Mouse (Mus musculus) limb, embryonic 11.5 days (tissue): ENCODE results near the gene Gm17018. TPM values are rescaled to one million over a fixed set of nuclear protein-coding genes. Genes with fewer than 3 reads are reported as not detected.

Source experiments
- ATAC-seq: fragments of 200-750 bp; cut with Nextera tagmentation; 2 replicates; pipeline ENCODE4 v1.8.0; 2017; ENCODE audit warnings: low read depth; ENCODE audit not compliant: insufficient number of reproducible peaks, low FRiP score, low TSS enrichment
- DNase-seq: peaks from one replicate; pipeline ENCODE4 v3.0.0-alpha.2; 2015; ENCODE audit warnings: low spot score
- H3K27ac ChIP-seq: fragments of 300-500 bp; sonication (generic); replicated peaks from 2 replicates; pipeline ENCODE4 v1.5.1; 2014; ENCODE audit warnings: low read depth, mild to moderate bottlenecking, low read length
- H3K27me3 ChIP-seq: fragments of 300-500 bp; sonication (generic); 2 replicates; pipeline ENCODE4 v1.6.1; 2014; ENCODE audit warnings: mild to moderate bottlenecking, low read length, mixed read lengths; ENCODE audit not compliant: control insufficient read depth, insufficient read depth
- H3K36me3 ChIP-seq: fragments of 300-500 bp; sonication (generic); 2 replicates; pipeline ENCODE4 v1.6.1; 2014; ENCODE audit warnings: mild to moderate bottlenecking, low read length, moderate library complexity, mixed read lengths; ENCODE audit not compliant: control insufficient read depth, insufficient read depth
- H3K4me1 ChIP-seq: fragments of 300-500 bp; sonication (generic); 2 replicates; pipeline ENCODE4 v1.6.1; 2014; ENCODE audit warnings: low read length, mixed read lengths; ENCODE audit not compliant: control insufficient read depth, insufficient read depth
- H3K4me2 ChIP-seq: fragments of 300-500 bp; sonication (generic); 2 replicates; pipeline ENCODE4 v1.6.1; 2014; ENCODE audit warnings: low read depth, mild to moderate bottlenecking, moderate library complexity; ENCODE audit not compliant: severe bottlenecking
- H3K4me3 ChIP-seq: fragments of 300-500 bp; sonication (generic); 2 replicates; pipeline ENCODE4 v1.5.1; 2014; ENCODE audit warnings: low read depth, low read length
- H3K9ac ChIP-seq: fragments of 300-500 bp; sonication (generic); 2 replicates; pipeline ENCODE4 v1.6.1; 2014; ENCODE audit warnings: mild to moderate bottlenecking, low read length
- H3K9me3 ChIP-seq: fragments of 300-500 bp; sonication (generic); 2 replicates; pipeline ENCODE4 v1.6.1; 2016; ENCODE audit warnings: low read length; ENCODE audit not compliant: control insufficient read depth
- WGBS: fragments of 180-500 bp; shearing (Covaris S2); extraction: QIAGEN DNeasy Blood & Tissue Kit; methylation state at CpG from one replicate; pipeline ENCODE4 v1.1.7; 2014; 5-methylcytosine and 5-hydroxymethylcytosine counted together
- polyA plus RNA-seq: library from polyadenylated mRNA; unstranded; fragments of >200 nt; fragmentation: Nextera tagmentation; extraction: Ambion mirVana; gene quantifications from 2 replicates; pipeline ENCODE4 v1.2.1, GENCODE M21; 2014

Gene Gm17018
- polyA plus RNA-seq, 1 experiment from 2014 or later, result 52.0 TPM

DNA sequence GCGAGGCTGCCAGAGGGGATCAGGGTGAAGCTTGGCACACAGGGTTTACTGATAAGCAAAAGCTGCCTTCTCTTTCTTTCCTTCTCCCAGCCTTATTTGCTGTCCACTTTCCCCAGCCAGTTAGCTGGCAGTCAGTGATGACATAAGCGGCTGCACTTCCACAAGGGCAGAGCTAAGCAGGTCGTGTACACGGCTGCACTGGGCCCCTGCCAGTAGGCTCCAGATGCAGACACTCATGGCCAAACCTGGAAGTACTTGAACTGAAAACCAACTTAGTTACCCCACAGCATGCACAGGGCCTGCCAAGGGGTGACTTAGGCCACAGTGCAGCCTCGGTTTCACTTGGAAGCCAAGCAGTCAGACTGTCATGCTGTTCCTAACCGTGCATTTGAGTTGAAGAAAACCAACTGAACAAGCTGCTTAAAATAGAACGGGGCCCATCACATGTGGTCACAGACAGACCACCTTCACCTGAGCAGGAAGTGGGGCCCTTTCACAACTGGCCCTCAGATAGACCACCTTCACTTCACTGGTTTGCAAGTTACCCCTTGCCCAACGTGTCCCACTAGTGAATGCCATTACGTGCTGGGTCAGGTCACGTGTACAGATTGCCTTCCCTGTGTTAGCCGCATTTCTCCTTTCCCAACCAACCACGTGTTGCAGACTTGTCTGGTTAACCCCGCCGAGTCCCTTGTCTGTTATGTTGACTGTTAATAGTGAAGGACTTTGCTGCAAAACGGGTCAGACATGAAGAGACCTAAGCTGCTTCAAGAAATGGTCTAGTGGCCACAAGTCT lies 30.0 kb upstream of the Gm17018 start:
- H3K36me3 ChIP-seq, result no peaks in the 10 kb centered on the region; the same call in 1 of the 2 replicates
- ATAC-seq, result no peak
- WGBS, result 80% methylated on average over 15 of the region's 15 CpGs

DNA sequence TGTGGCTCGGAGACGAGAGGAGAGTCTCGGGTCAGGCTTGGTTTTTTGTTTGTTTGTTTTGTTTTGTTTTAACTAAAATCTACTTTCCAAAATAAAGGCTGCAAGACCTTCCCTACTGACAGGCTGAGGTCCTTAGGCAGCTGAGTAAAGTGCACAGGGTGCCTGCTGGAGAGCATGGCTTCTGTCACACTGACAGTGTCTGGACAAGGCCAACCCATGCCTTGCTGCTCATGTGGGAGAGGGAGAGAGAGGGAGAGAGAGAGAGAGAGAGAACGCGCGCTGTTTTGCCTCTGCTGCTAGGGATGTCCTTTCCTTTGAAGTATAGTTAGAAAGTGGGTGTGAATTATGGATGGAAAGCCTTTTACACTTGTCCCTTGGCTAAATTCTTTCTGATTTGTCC lies 28.9 kb upstream of the Gm17018 start:
- no peaks in the 10 kb centered on the region; the same call in 1 of the 2 replicates for H3K36me3 ChIP-seq

More for the DNA sequence above, 30.0 kb upstream of the Gm17018 start:
- no peak for DNase-seq
- H3K27me3 ChIP-seq, result no peaks in the 10 kb centered on the region
- H3K27ac ChIP-seq, result no peak overlapping the region
- H3K9ac ChIP-seq, result no peak overlapping the region
- H3K4me2 ChIP-seq, result no peak overlapping the region
- peaks cover 14% of the 10 kb centered on the region for H3K4me1 ChIP-seq
- H3K4me3 ChIP-seq, result no peak overlapping the region
- no peaks in the 10 kb centered on the region for H3K9me3 ChIP-seq

DNA sequence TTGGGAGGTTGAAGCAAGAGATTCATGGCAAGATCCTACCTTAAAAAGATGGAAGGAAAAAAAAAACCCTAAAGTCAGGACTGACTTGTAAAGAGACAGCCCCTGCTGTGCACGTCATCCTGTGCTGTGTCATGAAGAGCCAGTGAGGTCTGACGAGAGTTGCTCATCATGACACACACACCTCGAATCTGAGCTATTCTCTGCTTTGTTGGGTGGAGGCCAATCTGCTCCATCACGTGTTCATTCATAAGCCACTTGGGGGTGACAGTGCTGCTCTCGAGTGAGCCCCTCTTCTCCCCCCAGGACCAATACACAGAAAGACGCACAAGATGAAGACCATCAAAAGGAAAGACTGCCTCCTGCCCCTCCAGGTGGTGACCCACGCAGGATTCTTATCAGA lies 26.8 kb upstream of the Gm17018 start:
- Histone ChIP-seq H3K4me2 (no peak overlapping the region), H3K4me1 (peaks cover 19% of the 10 kb centered on the region), H3K4me3 (no peak overlapping the region), H3K9me3 (no peaks in the 10 kb centered on the region), H3K9ac (no peak overlapping the region), H3K27ac (no peak overlapping the region), H3K36me3 (no peaks in the 10 kb centered on the region; the same call in 1 of the 2 replicates), H3K27me3 (no peaks in the 10 kb centered on the region)
- WGBS, result 72% methylated on average over 7 of the region's 7 CpGs
- ATAC-seq (no peak), DNase-seq (no peak)

More for the DNA sequence above, 28.9 kb upstream of the Gm17018 start:
- no peaks in the 10 kb centered on the region for H3K27me3 ChIP-seq
- whole genome bisulfite sequencing, result 31% methylated on average over 6 of the region's 6 CpGs
- no peak overlapping the region for H3K27ac ChIP-seq
- H3K4me3 ChIP-seq, result no peak overlapping the region
- H3K9ac ChIP-seq, result no peak overlapping the region
- ATAC-seq (no peak), DNase-seq (no peak)
- H3K4me1 ChIP-seq, result peaks cover 19% of the 10 kb centered on the region
- H3K4me2 ChIP-seq, result no peak overlapping the region
- H3K9me3 ChIP-seq, result no peaks in the 10 kb centered on the region

DNA sequence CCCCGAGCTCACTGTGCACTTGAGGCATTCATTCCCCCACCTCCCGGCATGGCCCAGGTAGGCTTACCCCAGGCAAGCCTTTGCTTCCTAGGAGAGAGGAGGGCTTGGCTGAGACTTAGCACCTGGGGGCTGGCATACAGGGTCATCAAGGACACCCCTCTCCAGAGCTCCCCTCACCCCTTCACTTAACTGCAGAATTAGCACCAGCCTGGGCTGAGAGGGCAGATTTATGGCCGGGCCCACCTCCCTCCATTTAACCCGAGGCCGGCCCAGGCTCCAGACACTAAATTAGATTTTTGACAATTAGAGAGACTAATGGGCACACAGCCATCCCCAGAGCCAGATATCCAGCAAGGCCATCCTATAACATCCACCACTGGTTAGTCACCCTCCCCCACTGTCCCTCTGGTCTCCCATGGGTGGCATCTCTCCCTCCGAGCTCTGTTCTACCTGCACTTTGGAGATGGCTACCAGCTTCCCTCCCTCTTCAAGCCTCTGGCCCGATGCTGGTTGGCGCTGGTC lies 25.1 kb upstream of the Gm17018 start:
- no peaks in the 10 kb centered on the region for H3K36me3 ChIP-seq
- H3K27ac ChIP-seq, result no peak overlapping the region
- DNase-seq (no peak), ATAC-seq (0 out of 2 replicates have a peak, but pooled peaks have one; percentile 11)
- no peak overlapping the region for H3K9ac ChIP-seq
- WGBS, result 43% methylated on average over 8 of the region's 8 CpGs
- no peak overlapping the region for H3K4me2 ChIP-seq
- peaks cover 19% of the 10 kb centered on the region for H3K4me1 ChIP-seq
- peaks cover under 1% of the 10 kb centered on the region; the same call in 1 of the 2 replicates for H3K27me3 ChIP-seq
- H3K4me3 ChIP-seq, result no peak overlapping the region
- no peaks in the 10 kb centered on the region for H3K9me3 ChIP-seq

DNA sequence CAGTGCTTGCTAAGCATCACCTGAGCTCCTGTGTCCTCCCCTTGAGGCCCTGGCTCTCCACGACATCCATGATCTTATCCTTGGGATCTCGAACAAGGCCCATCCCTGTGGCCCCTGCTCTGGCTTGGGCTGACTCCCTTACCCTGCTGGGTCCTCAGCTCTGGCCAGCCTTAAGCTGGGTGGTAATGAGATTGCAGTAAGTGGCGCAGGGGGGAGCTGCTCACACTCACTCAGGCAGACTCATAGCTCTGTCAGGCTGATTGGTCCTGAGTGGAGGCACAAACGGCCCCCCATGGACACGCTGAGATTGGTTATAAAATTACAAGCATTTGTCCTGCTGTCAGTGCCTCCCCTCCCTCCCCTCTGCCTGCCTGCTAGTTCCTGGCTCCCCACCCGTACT lies 24.5 kb upstream of the Gm17018 start:
- DNase-seq (no peak), ATAC-seq (no peak)
- Histone ChIP-seq H3K4me3 (no peak overlapping the region), H3K4me1 (peaks cover 19% of the 10 kb centered on the region), H3K27ac (no peak overlapping the region), H3K27me3 (peaks cover 4% of the 10 kb centered on the region; the same call in 1 of the 2 replicates), H3K4me2 (no peak overlapping the region), H3K9ac (no peak overlapping the region), H3K9me3 (no peaks in the 10 kb centered on the region), H3K36me3 (no peaks in the 10 kb centered on the region)
- WGBS, result 41% methylated on average over 6 of the region's 6 CpGs

DNA sequence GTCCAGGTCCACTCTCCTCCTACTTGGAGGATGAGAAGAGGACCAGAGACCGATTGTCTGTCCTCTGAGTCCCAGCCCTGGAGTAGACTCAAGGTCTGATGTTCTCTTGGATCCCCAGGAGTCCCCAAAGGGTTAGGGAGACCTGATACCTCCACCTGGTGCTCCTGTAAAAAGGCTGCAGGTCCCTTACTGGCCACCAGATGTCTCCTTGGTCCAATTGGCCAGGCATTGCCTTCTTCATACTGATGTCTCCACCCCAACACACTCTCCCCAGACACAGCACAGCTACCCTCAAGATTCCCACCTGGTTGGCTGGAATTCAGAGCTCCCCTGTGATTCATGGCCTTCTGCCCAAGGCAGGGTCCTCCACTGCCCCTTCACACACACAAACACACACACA lies 22.9 kb upstream of the Gm17018 start:
- Histone ChIP-seq H3K4me1 (peaks cover 25% of the 10 kb centered on the region), H3K27ac (no peak overlapping the region), H3K4me3 (no peak overlapping the region), H3K27me3 (peaks cover 15% of the 10 kb centered on the region), H3K9me3 (no peaks in the 10 kb centered on the region), H3K9ac (no peak overlapping the region), H3K36me3 (no peaks in the 10 kb centered on the region), H3K4me2 (no peak overlapping the region)
- 62% methylated on average over 1 of the region's 1 CpGs for WGBS
- no peak for ATAC-seq
- DNase-seq, result peak; percentile 63

DNA sequence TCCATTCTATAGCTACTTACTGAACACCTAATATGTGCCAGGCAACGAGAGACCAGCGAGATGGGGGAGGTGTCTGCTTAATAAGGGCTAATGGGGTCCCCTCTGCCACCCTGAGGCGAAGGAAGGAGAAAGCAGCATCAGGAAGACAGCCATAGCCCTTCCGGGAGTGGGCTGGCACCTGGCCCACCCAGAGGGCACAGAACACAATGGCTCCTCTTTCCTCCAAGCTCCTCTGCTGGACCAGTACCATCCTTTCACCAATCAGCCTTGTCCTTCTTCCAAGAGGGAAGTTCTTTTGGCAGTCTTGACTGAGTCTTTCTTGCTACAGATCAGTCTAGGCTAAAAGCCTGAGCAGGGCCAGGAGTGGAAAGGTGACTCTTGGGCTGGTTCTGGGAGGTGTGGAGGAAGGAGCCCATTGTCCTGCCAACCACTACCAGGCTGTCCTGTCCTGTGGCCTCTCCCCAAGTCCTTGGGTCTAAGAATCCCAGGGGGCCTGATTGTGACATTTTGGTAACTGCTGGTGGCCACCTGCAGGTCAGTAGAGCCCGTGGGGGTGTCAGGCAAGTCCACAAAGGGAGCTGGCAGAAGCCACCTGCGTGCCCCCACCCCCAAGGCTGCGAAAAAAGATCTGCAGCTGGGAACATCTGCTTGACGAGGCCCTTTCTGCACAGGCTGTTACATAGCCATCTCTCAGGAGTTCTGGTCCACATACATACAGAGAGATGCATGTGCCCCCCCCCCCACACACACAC lies 19.6 kb upstream of the Gm17018 start:
- no peak overlapping the region for H3K9ac ChIP-seq
- no peaks in the 10 kb centered on the region for H3K36me3 ChIP-seq
- H3K9me3 ChIP-seq, result no peaks in the 10 kb centered on the region
- peak; percentile 31 for DNase-seq
- ATAC-seq, result no peak
- peak overlapping the region; percentile 31 for H3K4me3 ChIP-seq
- H3K27me3 ChIP-seq, result peaks cover 37% of the 10 kb centered on the region
- peaks cover 15% of the 10 kb centered on the region for H3K4me1 ChIP-seq
- WGBS, result 32% methylated on average over 8 of the region's 8 CpGs
- H3K27ac ChIP-seq, result no peak overlapping the region
- H3K4me2 ChIP-seq, result peak overlapping the region; percentile 62

DNA sequence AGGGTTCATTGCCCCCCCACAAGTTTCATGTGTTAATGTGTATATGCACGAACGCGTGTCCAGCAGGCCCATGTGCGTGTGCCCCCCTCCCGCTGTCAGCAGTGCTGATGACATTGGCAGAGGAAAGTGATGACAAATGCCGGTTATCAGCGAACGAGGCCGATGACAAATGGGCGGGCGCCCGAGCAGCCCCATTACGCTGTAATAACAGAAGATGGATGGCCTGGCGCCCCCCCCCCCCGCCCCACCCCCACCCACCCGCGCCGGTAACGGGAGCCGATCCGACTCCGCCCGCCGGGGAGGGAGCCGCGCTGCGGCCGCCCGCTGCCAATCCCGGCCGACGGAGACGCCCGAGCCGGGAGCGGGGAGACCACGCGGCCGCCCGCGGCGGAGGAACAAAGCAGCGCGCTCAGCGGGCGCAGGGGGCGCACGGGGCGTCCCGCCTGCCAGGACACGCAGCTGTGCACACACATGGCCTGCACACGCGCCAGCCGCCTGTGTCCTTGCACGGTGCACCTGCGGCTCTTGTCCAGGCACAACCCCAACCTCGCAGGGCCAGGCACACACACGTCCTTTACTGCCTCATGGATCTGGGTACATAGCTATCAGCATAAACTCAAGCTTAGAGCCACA lies 18.9 kb upstream of the Gm17018 start:
- WGBS, result under 1% methylated on average over 49 of the region's 58 CpGs
- no peak for ATAC-seq
- H3K27ac ChIP-seq, result no peak overlapping the region

More for the DNA sequence above, 18.9 kb upstream of the Gm17018 start:
- peak; percentile 72 for DNase-seq
- peak overlapping the region; percentile 31 for H3K4me3 ChIP-seq
- H3K4me1 ChIP-seq, result peaks cover 14% of the 10 kb centered on the region
- no peaks in the 10 kb centered on the region for H3K36me3 ChIP-seq
- peaks cover 41% of the 10 kb centered on the region for H3K27me3 ChIP-seq
- peak overlapping the region; percentile 62 for H3K4me2 ChIP-seq
- no peaks in the 10 kb centered on the region for H3K9me3 ChIP-seq
- H3K9ac ChIP-seq, result peak overlapping the region; percentile 32; the same call in 1 of the 2 replicates
